Mouse (Mus musculus) WW6 (cell line): ENCODE results near the gene Atrip.

ENCODE experiments used
- DNase-seq: peaks from one replicate; pipeline ENCODE4 v3.0.0-alpha.2; 2013; ENCODE audit warnings: low read depth, low spot score

The Atrip gene

GRCm38 (mm10) chr9:109073661-109074573 lies at the start of gene Atrip:
Gene Atrip (minus strand): TSS chr9:109074124.
- peak; percentile 70 for DNase-seq

GRCm38 (mm10) chr9:109123266-109123665 lies 49.3 kb upstream of the Atrip start:
- no peak for DNase-seq

GRCm38 (mm10) chr9:109122553-109123085 lies 48.7 kb upstream of the Atrip start:
- no peak for DNase-seq

- DNase-seq = no peak
Measured at GRCm38 (mm10) chr9:109120956-109121355, 47.0 kb upstream of the Atrip start.

GRCm38 (mm10) chr9:109119571-109119970 lies 45.6 kb upstream of the Atrip start:
- DNase-seq = no peak

GRCm38 (mm10) chr9:109118106-109118505 lies 44.2 kb upstream of the Atrip start:
- DNase-seq = no peak

- DNase-seq = no peak
Measured at GRCm38 (mm10) chr9:109116205-109116604, 42.3 kb upstream of the Atrip start.

GRCm38 (mm10) chr9:109114871-109115270 lies 40.9 kb upstream of the Atrip start:
- DNase-seq = no peak

GRCm38 (mm10) chr9:109114276-109114675 lies 40.4 kb upstream of the Atrip start:
- DNase-seq = no peak

GRCm38 (mm10) chr9:109113331-109113730 lies 39.4 kb upstream of the Atrip start:
- no peak for DNase-seq

- no peak for DNase-seq
Measured at GRCm38 (mm10) chr9:109111591-109111990, 37.7 kb upstream of the Atrip start.

GRCm38 (mm10) chr9:109111101-109111500 lies 37.2 kb upstream of the Atrip start:
- DNase-seq = no peak

GRCm38 (mm10) chr9:109110240-109110639 lies 36.3 kb upstream of the Atrip start:
- no peak for DNase-seq

- DNase-seq = no peak
Measured at GRCm38 (mm10) chr9:109107341-109107740, 33.4 kb upstream of the Atrip start.

- DNase-seq = no peak
Measured at GRCm38 (mm10) chr9:109105648-109106047, 31.7 kb upstream of the Atrip start.

- no peak for DNase-seq
Measured at GRCm38 (mm10) chr9:109105011-109105410, 31.1 kb upstream of the Atrip start.

GRCm38 (mm10) chr9:109104083-109104482 lies 30.2 kb upstream of the Atrip start:
- DNase-seq = no peak

GRCm38 (mm10) chr9:109103250-109103649 lies 29.3 kb upstream of the Atrip start:
- DNase-seq = no peak

GRCm38 (mm10) chr9:109102541-109102940 lies 28.6 kb upstream of the Atrip start:
- DNase-seq = no peak

GRCm38 (mm10) chr9:109101933-109102445 lies 28.1 kb upstream of the Atrip start:
- DNase-seq = no peak

GRCm38 (mm10) chr9:109100307-109100928 lies 26.5 kb upstream of the Atrip start:
- no peak for DNase-seq

- DNase-seq = no peak
Measured at GRCm38 (mm10) chr9:109098969-109099368, 25.0 kb upstream of the Atrip start.
